In the genomic region with DNA sequence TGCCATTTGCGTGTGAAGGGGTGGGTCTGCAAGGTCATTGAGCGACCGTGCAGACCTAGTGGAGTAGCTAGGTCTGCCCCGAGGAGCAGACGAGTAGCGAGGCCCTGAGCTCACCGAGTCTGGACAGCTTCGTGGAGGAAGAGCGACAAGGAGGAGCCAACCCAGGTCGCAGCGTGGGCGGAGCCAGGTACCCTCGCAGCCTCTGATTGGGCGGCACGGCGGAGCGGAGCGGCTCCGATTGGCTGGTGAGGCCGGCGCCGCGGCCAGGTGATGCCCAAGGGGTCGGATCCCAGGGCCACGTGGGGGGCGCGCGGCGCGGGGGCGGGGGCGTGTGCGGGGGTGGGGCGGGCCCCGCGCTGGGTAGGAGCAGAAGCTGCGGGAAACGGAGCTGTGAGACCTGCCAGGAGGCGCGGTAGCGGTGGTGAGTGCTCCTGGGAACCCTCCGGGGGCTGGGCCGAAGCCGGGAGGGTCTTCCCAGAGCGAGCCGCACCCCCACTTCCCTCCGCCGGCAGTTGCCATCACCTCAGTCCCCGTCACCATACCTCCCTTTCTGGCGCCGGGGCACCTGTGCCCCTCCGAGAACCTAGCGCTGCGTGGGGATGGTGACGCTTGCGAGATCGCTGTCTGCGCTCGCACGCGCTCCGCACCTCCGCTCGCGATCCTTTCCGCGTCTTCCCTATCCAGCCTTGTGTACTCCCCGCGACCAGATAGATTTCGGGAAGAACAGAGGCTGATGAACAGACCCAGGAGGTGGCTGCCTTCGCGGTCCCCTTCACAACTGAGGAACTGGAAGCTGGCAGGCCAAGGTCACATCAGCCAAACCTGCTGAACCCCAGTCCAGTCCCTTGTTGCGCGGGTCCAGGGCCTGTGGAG, we compare ENCODE assay signal across 8 mouse cellular contexts. TPM values are rescaled to one million over a fixed set of nuclear protein-coding genes. Genes with fewer than 3 reads are reported as not detected.
DNase-seq lines count a peak whose midpoint lies in the region; ATAC-seq and TF ChIP-seq lines count a peak whose summit lies in the region.

A gene (plus strand): TSS at position 316 of the 873 bp plus-strand sequence.
A gene (plus strand): TSS at position 348 of the 873 bp plus-strand sequence.

- H3K9ac ChIP-seq in ES-Bruce4 (ENCODE audit: low read depth, poor library complexity, severe bottlenecking): peak within 1 kb of the TSS; percentile 39
- H3K9ac ChIP-seq in heart, postnatal 0 days (replicated peaks; ENCODE audit: low read depth, low read length): peak within 1 kb of the TSS; percentile 12; the same call in 1 of the 2 replicates
- no peak within 1 kb of the TSS for H3K9ac ChIP-seq in liver, embryonic 16.5 days (ENCODE audit: low read depth, low read length)
- H3K9ac ChIP-seq in neural tube, embryonic 13.5 days: peak within 1 kb of the TSS; percentile 72

- peak; percentile 72 for ATAC-seq in heart, postnatal 0 days (ENCODE audit: insufficient read depth, low read depth)
- peak; percentile 85 for ATAC-seq in liver, embryonic 16.5 days (ENCODE audit: low read depth)
- peak; percentile 92 for ATAC-seq in neural tube, embryonic 13.5 days (ENCODE audit: low read depth)

- peak within 1 kb of the TSS; percentile 91 for H3K4me2 ChIP-seq in heart, postnatal 0 days (ENCODE audit: low read depth, low read length)
- H3K4me2 ChIP-seq in liver, embryonic 16.5 days (ENCODE audit: low read depth, low read length): peak within 1 kb of the TSS; percentile 80
- H3K4me2 ChIP-seq in neural tube, embryonic 13.5 days: peak within 1 kb of the TSS; percentile 78

- peak; percentile 82 for DNase-seq in c-Kit-positive CD71-negative TER-119-negative erythroid progenitor cells, embryonic 14.5 days (ENCODE audit: low read depth)
- DNase-seq in forebrain, embryonic 10.5 days (ENCODE audit: extremely low spot score, low spot score): peak; percentile 84
- peak; percentile 28 for DNase-seq in heart, postnatal 0 days (ENCODE audit: low spot score)
- peak; percentile 68 to 83 for DNase-seq in kidney, postnatal 36 days
- DNase-seq in testis, postnatal 14 days (ENCODE audit: low spot score): peak; percentile 87

- peaks cover 6% of the 10 kb centered on the region for H3K4me1 ChIP-seq in ES-Bruce4 (ENCODE audit: control insufficient read depth, insufficient read depth, low read length)
- H3K4me1 ChIP-seq in forebrain, embryonic 10.5 days: peaks cover 40% of the 10 kb centered on the region
- peaks cover 17% of the 10 kb centered on the region for H3K4me1 ChIP-seq in heart, postnatal 0 days (ENCODE audit: control insufficient read depth, insufficient read depth)
- peaks cover 15% of the 10 kb centered on the region for H3K4me1 ChIP-seq in liver, embryonic 16.5 days (ENCODE audit: control insufficient read depth, low read depth, low read length)
- H3K4me1 ChIP-seq in neural tube, embryonic 13.5 days (replicated peaks): peaks cover 51% of the 10 kb centered on the region

- WGBS in forebrain, embryonic 10.5 days: under 1% methylated on average over 69 of the region's 74 CpGs
- WGBS in heart, postnatal 0 days: 1% methylated on average over 62 of the region's 74 CpGs
- whole genome bisulfite sequencing in liver, embryonic 16.5 days (ENCODE audit: insufficient replicate concordance): 1% methylated on average over 60 of the region's 74 CpGs
- WGBS in neural tube, embryonic 13.5 days: under 1% methylated on average over 55 of the region's 74 CpGs

- H3K36me3 ChIP-seq in ES-Bruce4 (ENCODE audit: control insufficient read depth, insufficient read depth, low read length, poor library complexity, severe bottlenecking): no peaks in the 10 kb centered on the region
- H3K36me3 ChIP-seq in forebrain, embryonic 10.5 days (replicated peaks): peaks cover 28% of the 10 kb centered on the region
- H3K36me3 ChIP-seq in heart, postnatal 0 days (replicated peaks; ENCODE audit: control insufficient read depth, insufficient read depth, low read length): 0 out of 2 replicates have a peak, but pooled peaks cover 14% of the 10 kb centered on the region
- H3K36me3 ChIP-seq in liver, embryonic 16.5 days (ENCODE audit: control insufficient read depth, insufficient read depth): peaks cover 7% of the 10 kb centered on the region
- H3K36me3 ChIP-seq in neural tube, embryonic 13.5 days: peaks cover 26% of the 10 kb centered on the region

- no peak for TF ChIP-seq POLR2A in ES-Bruce4 (IDR thresholded peaks at IDR 0.05; ENCODE audit: insufficient read depth, low read length)

- H3K4me3 ChIP-seq in ES-Bruce4 (ENCODE audit: low read depth, low read length): peak within 1 kb of the TSS; percentile 82
- H3K4me3 ChIP-seq in forebrain, embryonic 10.5 days: peak within 1 kb of the TSS; percentile 68
- peak within 1 kb of the TSS; percentile 50 for H3K4me3 ChIP-seq in heart, postnatal 0 days (ENCODE audit: low read depth, low read length)
- peak within 1 kb of the TSS; percentile 54 for H3K4me3 ChIP-seq in liver, embryonic 16.5 days (ENCODE audit: low read depth, low read length)
- H3K4me3 ChIP-seq in neural tube, embryonic 13.5 days: peak within 1 kb of the TSS; percentile 54

- H3K9me3 ChIP-seq in ES-Bruce4 (replicated peaks; ENCODE audit: control insufficient read depth, insufficient read depth, low read length, poor library complexity, severe bottlenecking): no peaks in the 10 kb centered on the region
- H3K9me3 ChIP-seq in forebrain, embryonic 10.5 days: no peaks in the 10 kb centered on the region
- no peaks in the 10 kb centered on the region for H3K9me3 ChIP-seq in heart, postnatal 0 days (replicated peaks; ENCODE audit: control insufficient read depth, low read length)
- H3K9me3 ChIP-seq in liver, embryonic 16.5 days (replicated peaks; ENCODE audit: control insufficient read depth, low read length): no peaks in the 10 kb centered on the region
- H3K9me3 ChIP-seq in neural tube, embryonic 13.5 days: no peaks in the 10 kb centered on the region

- no peak for TF ChIP-seq CTCF in ES-Bruce4 (IDR thresholded peaks at IDR 0.05; ENCODE audit: low read depth, low read length)
- no peak for TF ChIP-seq CTCF in heart, postnatal 0 days (IDR thresholded peaks at IDR 0.05; ENCODE audit: low read depth)

- TF ChIP-seq EP300 in ES-Bruce4 (IDR thresholded peaks at IDR 0.05; ENCODE audit: insufficient read depth, low read depth, low read length): no peak
- TF ChIP-seq EP300 in heart, postnatal 0 days (IDR thresholded peaks at IDR 0.05; ENCODE audit: low read depth): no peak

- H3K27ac ChIP-seq in ES-Bruce4 (ENCODE audit: insufficient read depth, low read length): no peak within 1 kb of the TSS
- peak within 1 kb of the TSS; percentile 48 for H3K27ac ChIP-seq in forebrain, embryonic 10.5 days
- no peak within 1 kb of the TSS for H3K27ac ChIP-seq in heart, postnatal 0 days (ENCODE audit: low read depth)
- H3K27ac ChIP-seq in liver, embryonic 16.5 days (ENCODE audit: low read length): no peak within 1 kb of the TSS
- peak within 1 kb of the TSS; percentile 38 for H3K27ac ChIP-seq in neural tube, embryonic 13.5 days (replicated peaks)

- no peaks in the 10 kb centered on the region for H3K27me3 ChIP-seq in ES-Bruce4 (ENCODE audit: control insufficient read depth, insufficient read depth, low read length, poor library complexity, severe bottlenecking)
- H3K27me3 ChIP-seq in forebrain, embryonic 10.5 days (ENCODE audit: poor library complexity, severe bottlenecking): peaks cover 90% of the 10 kb centered on the region
- H3K27me3 ChIP-seq in heart, postnatal 0 days (ENCODE audit: control insufficient read depth, insufficient read depth, low read length): peaks cover 37% of the 10 kb centered on the region
- peaks cover 35% of the 10 kb centered on the region for H3K27me3 ChIP-seq in liver, embryonic 16.5 days (ENCODE audit: control insufficient read depth, insufficient read depth, low read depth, low read length)
- H3K27me3 ChIP-seq in neural tube, embryonic 13.5 days: peaks cover 40% of the 10 kb centered on the region

RNA-seq across cellular contexts. Expression of the first gene that starts in this region (rescaled TPM):
- 3.2 and 4.7 TPM in 2 replicates for polyA plus RNA-seq in ES-Bruce4 (2011; ENCODE audit: insufficient read depth, insufficient read length, low read depth, missing spikeins)
- 0.23 and 0.47 TPM in 2 replicates for polyA plus RNA-seq in forebrain, embryonic 10.5 days (2016; fragmentation: Nextera tagmentation; extraction: Ambion mirVana)
- total RNA-seq in heart, postnatal 0 days (2014; rRNA removed; ENCODE audit: low replicate concordance): 1.4 TPM in 1 of 2 replicates, not detected in the other
- 0.07 and 0.18 TPM in 2 replicates for polyA plus RNA-seq in heart, postnatal 0 days (2015; fragmentation: Nextera tagmentation; extraction: Ambion mirVana)
- 0.72 and 0.78 TPM in 2 replicates for polyA plus RNA-seq in liver, embryonic 16.5 days (2015; fragmentation: Nextera tagmentation; extraction: Ambion mirVana)
- polyA plus RNA-seq in neural tube, embryonic 13.5 days (2015; fragmentation: Nextera tagmentation; extraction: Ambion mirVana): 9.4 TPM in 2 replicates

RNA-seq across cellular contexts. Expression of the second gene that starts in this region (rescaled TPM):
- polyA plus RNA-seq in ES-Bruce4 (2011; ENCODE audit: insufficient read depth, insufficient read length, low read depth, missing spikeins): 0.66 and 0.81 TPM in 2 replicates
- 0.25 and 0.39 TPM in 2 replicates for polyA plus RNA-seq in forebrain, embryonic 10.5 days (2016; fragmentation: Nextera tagmentation; extraction: Ambion mirVana)
- total RNA-seq in heart, postnatal 0 days (2014; rRNA removed; ENCODE audit: low replicate concordance): 0.08 and 0.11 TPM in 2 replicates
- 0.11 and 0.14 TPM in 2 replicates for polyA plus RNA-seq in heart, postnatal 0 days (2015; fragmentation: Nextera tagmentation; extraction: Ambion mirVana)
- polyA plus RNA-seq in liver, embryonic 16.5 days (2015; fragmentation: Nextera tagmentation; extraction: Ambion mirVana): 0.33 and 0.35 TPM in 2 replicates
- polyA plus RNA-seq in neural tube, embryonic 13.5 days (2015; fragmentation: Nextera tagmentation; extraction: Ambion mirVana): 2.1 and 2.2 TPM in 2 replicates

Comparison
In these comparisons a context has a peak if more than half of its experiments do, and no peak if none do; other contexts are left out.
1. Peak in DNase-seq, H3K4me3 ChIP-seq and H3K27ac ChIP-seq in forebrain, embryonic 10.5 days; RNA of the genes that start here not detected or under 1 TPM.
2. Peak in ATAC-seq, H3K4me3 ChIP-seq and H3K4me2 ChIP-seq in liver, embryonic 16.5 days; RNA of the genes that start here not detected or under 1 TPM.
3. DNase-seq: peak in every context shown above with its lines; median percentile 87 in testis, postnatal 14 days; 84 in forebrain, embryonic 10.5 days; 82 in c-Kit-positive CD71-negative TER-119-negative erythroid progenitor cells, embryonic 14.5 days; 76 in kidney, postnatal 36 days; 28 in heart, postnatal 0 days.